ENCODE assay signal across 10 mouse cellular contexts in the genomic region with DNA sequence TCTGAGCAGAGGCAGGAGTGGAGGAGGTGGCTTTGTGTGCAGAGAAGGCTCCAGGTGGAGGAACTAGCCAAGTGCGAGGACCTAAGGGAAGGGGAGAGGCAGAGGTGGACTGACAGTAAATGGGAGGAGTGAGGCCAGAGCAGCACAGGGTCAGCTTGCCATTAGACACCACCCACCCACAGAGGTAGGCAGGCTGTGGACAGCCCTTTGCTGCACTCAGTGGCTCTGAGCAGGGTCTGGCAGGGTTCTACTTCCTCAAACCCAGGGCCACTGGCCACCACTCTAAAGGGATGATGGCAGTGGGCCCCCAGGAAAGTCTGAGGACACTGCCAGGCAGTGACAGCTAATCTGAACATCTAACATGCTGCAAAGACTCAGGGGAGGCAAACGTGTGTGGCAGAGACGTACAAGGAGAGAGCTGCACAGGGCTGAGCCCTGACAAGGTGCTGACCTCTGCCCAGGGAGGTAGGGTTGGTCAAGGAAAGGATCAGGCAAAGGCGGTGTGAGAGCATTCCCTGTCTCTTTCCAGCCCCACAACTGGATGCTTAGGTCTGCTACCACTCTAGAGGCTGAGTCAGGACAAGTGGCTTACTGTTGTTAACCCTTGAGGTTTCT. TPM values are rescaled to one million over a fixed set of nuclear protein-coding genes. Genes with fewer than 3 reads are reported as not detected.
A peak's percentile ranks its signal among the peaks of the same experiment; 100 is the strongest.
DNase-seq lines count a peak whose midpoint lies in the region; ATAC-seq lines count a peak whose summit lies in the region.
"Had no signal": no experiment of that assay in that cellular context is flagged by ENCODE, and none has a peak within 500 bp of the region (broad histone marks: within the 10 kb centered on the region; RNA-seq: fewer than 3 reads in every experiment).

No protein-coding gene starts in this region.

- H3K4me1 ChIP-seq in midbrain, embryonic 13.5 days (replicated peaks) = peaks cover 43% of the 10 kb centered on the region
- peaks cover 44% of the 10 kb centered on the region for H3K4me1 ChIP-seq in midbrain, embryonic 10.5 days
- peaks cover 52% of the 10 kb centered on the region for H3K4me1 ChIP-seq in limb, embryonic 10.5 days
- peaks cover 48% of the 10 kb centered on the region for H3K4me1 ChIP-seq in stomach, embryonic 15.5 days

- no peak for ATAC-seq in midbrain, embryonic 13.5 days
- no peak for ATAC-seq in stomach, embryonic 15.5 days (ENCODE audit: insufficient read depth, low FRiP score, low read depth)

- peak; percentile 94 for DNase-seq in heart, adult 11 months
- DNase-seq in heart, adult 18-20 months = no peak
- DNase-seq in midbrain, embryonic 10.5 days (ENCODE audit: low spot score) = no peak
- DNase-seq in limb, embryonic 10.5 days (ENCODE audit: low spot score) = no peak
- no peak for DNase-seq in adrenal gland, adult (ENCODE audit: inconsistent age in 2 of 2, low spot score in 1 of 2)
- DNase-seq in cerebellum, postnatal 25 days = no peak

- H3K9me3 ChIP-seq in midbrain, embryonic 13.5 days = no peaks in the 10 kb centered on the region
- H3K9me3 ChIP-seq in midbrain, embryonic 10.5 days (replicated peaks) = no peaks in the 10 kb centered on the region
- H3K9me3 ChIP-seq in limb, embryonic 10.5 days (replicated peaks) = no peaks in the 10 kb centered on the region
- H3K9me3 ChIP-seq in stomach, embryonic 15.5 days = no peaks in the 10 kb centered on the region

- H3K36me3 ChIP-seq in midbrain, embryonic 13.5 days = peaks cover 67% of the 10 kb centered on the region
- H3K36me3 ChIP-seq in midbrain, embryonic 10.5 days = peaks cover 77% of the 10 kb centered on the region
- H3K36me3 ChIP-seq in limb, embryonic 10.5 days = peaks cover 77% of the 10 kb centered on the region
- peaks cover 36% of the 10 kb centered on the region for H3K36me3 ChIP-seq in stomach, embryonic 15.5 days

- H3K4me2 ChIP-seq in midbrain, embryonic 13.5 days (replicated peaks) = no peak overlapping the region
- H3K4me2 ChIP-seq in stomach, embryonic 15.5 days = peak overlapping the region; percentile 88

- no peaks in the 10 kb centered on the region for H3K27me3 ChIP-seq in midbrain, embryonic 13.5 days
- peaks cover 18% of the 10 kb centered on the region for H3K27me3 ChIP-seq in midbrain, embryonic 10.5 days (ENCODE audit: low read depth, poor library complexity, severe bottlenecking)
- H3K27me3 ChIP-seq in limb, embryonic 10.5 days (ENCODE audit: low read depth, poor library complexity, severe bottlenecking) = no peaks in the 10 kb centered on the region
- no peaks in the 10 kb centered on the region for H3K27me3 ChIP-seq in stomach, embryonic 15.5 days (replicated peaks)

- WGBS in midbrain, embryonic 13.5 days = 76% methylated on average over 4 of the region's 4 CpGs
- 74% methylated on average over 4 of the region's 4 CpGs for WGBS in midbrain, embryonic 10.5 days
- 75% methylated on average over 4 of the region's 4 CpGs for WGBS in limb, embryonic 10.5 days
- WGBS in stomach, embryonic 15.5 days = 61% methylated on average over 4 of the region's 4 CpGs

- no peak overlapping the region for H3K27ac ChIP-seq in midbrain, embryonic 13.5 days
- no peak overlapping the region for H3K27ac ChIP-seq in midbrain, embryonic 10.5 days (replicated peaks)
- H3K27ac ChIP-seq in limb, embryonic 10.5 days = peak overlapping the region; percentile 61; the same call in 1 of the 2 replicates
- H3K27ac ChIP-seq in stomach, embryonic 15.5 days = peak overlapping the region; percentile 81; the same call in 1 of the 2 replicates

- H3K9ac ChIP-seq in midbrain, embryonic 13.5 days (replicated peaks) = 0 out of 2 replicates have a peak overlapping the region, but pooled peaks have one; percentile 3
- peak overlapping the region; percentile 38; the same call in 1 of the 2 replicates for H3K9ac ChIP-seq in stomach, embryonic 15.5 days

- H3K4me3 ChIP-seq in midbrain, embryonic 13.5 days (replicated peaks) = no peak overlapping the region
- no peak overlapping the region for H3K4me3 ChIP-seq in midbrain, embryonic 10.5 days
- peak overlapping the region; percentile 97 for H3K4me3 ChIP-seq in limb, embryonic 10.5 days
- peak overlapping the region; percentile 89 for H3K4me3 ChIP-seq in stomach, embryonic 15.5 days (replicated peaks)

RNA-seq across cellular contexts. Expression of gene Ehbp1l1, which starts 2.1 kb away (rescaled TPM):
- 100 to 1,000 TPM; 134 to 144 TPM for total RNA-seq in heart, adult 18-20 months (2021)
- 8.9 and 10.5 TPM in 2 replicates for polyA plus RNA-seq in midbrain, embryonic 13.5 days (2015; fragmentation: Nextera tagmentation; extraction: Ambion mirVana)
- 9.3 and 9.5 TPM in 2 replicates for polyA plus RNA-seq in midbrain, embryonic 10.5 days (2016; fragmentation: Nextera tagmentation; extraction: Ambion mirVana)
- 8.4 and 9.2 TPM in 2 replicates for polyA plus RNA-seq in limb, embryonic 10.5 days (2016; fragmentation: Nextera tagmentation; extraction: Ambion mirVana)
- 45.0 and 50.0 TPM in 2 replicates for polyA plus RNA-seq in stomach, embryonic 15.5 days (2015; fragmentation: Nextera tagmentation; extraction: Ambion mirVana)

RNA-seq across cellular contexts. Expression of gene Fam89b, which starts 5.4 kb away (rescaled TPM):
- total RNA-seq in heart, adult 18-20 months (2021) = 10 to 100 TPM; 21.6 to 26.0 TPM
- 179 and 197 TPM in 2 replicates for polyA plus RNA-seq in midbrain, embryonic 13.5 days (2015; fragmentation: Nextera tagmentation; extraction: Ambion mirVana)
- polyA plus RNA-seq in midbrain, embryonic 10.5 days (2016; fragmentation: Nextera tagmentation; extraction: Ambion mirVana) = 141 and 160 TPM in 2 replicates
- polyA plus RNA-seq in limb, embryonic 10.5 days (2016; fragmentation: Nextera tagmentation; extraction: Ambion mirVana) = 158 TPM in 2 replicates
- polyA plus RNA-seq in stomach, embryonic 15.5 days (2015; fragmentation: Nextera tagmentation; extraction: Ambion mirVana) = 76.4 and 81.5 TPM in 2 replicates

RNA-seq across cellular contexts. Expression of gene Ltbp3, which starts 16.7 kb away (rescaled TPM):
- total RNA-seq in heart, adult 18-20 months (2021) = 10 to 100 TPM; 30.4 to 35.5 TPM
- polyA plus RNA-seq in midbrain, embryonic 13.5 days (2015; fragmentation: Nextera tagmentation; extraction: Ambion mirVana) = 7.1 and 9.5 TPM in 2 replicates
- polyA plus RNA-seq in midbrain, embryonic 10.5 days (2016; fragmentation: Nextera tagmentation; extraction: Ambion mirVana) = 2.9 and 3.1 TPM in 2 replicates
- polyA plus RNA-seq in limb, embryonic 10.5 days (2016; fragmentation: Nextera tagmentation; extraction: Ambion mirVana) = 2.2 and 3.4 TPM in 2 replicates
- 27.1 and 30.6 TPM in 2 replicates for polyA plus RNA-seq in stomach, embryonic 15.5 days (2015; fragmentation: Nextera tagmentation; extraction: Ambion mirVana)

RNA-seq across cellular contexts. Expression of gene Kcnk7, which starts 19.9 kb away (rescaled TPM):
- total RNA-seq in heart, adult 18-20 months (2021) = not detected
- 0.15 TPM in 1 of 2 replicates, not detected in the other for polyA plus RNA-seq in midbrain, embryonic 13.5 days (2015; fragmentation: Nextera tagmentation; extraction: Ambion mirVana)
- 0.20 TPM in 1 of 2 replicates, not detected in the other for polyA plus RNA-seq in midbrain, embryonic 10.5 days (2016; fragmentation: Nextera tagmentation; extraction: Ambion mirVana)
- polyA plus RNA-seq in limb, embryonic 10.5 days (2016; fragmentation: Nextera tagmentation; extraction: Ambion mirVana) = not detected in 2 replicates
- 0.52 and 1.3 TPM in 2 replicates for polyA plus RNA-seq in stomach, embryonic 15.5 days (2015; fragmentation: Nextera tagmentation; extraction: Ambion mirVana)
- total RNA-seq: adrenal gland, postnatal 36 days; layer of hippocampus, adult 18-20 months had no signal

RNA-seq across cellular contexts. Expression of gene Pcnx3, which starts 35.3 kb away (rescaled TPM):
- 10 to 100 TPM; 17.3 to 18.4 TPM for total RNA-seq in heart, adult 18-20 months (2021)
- 25.6 and 29.1 TPM in 2 replicates for polyA plus RNA-seq in midbrain, embryonic 13.5 days (2015; fragmentation: Nextera tagmentation; extraction: Ambion mirVana)
- 22.8 and 25.6 TPM in 2 replicates for polyA plus RNA-seq in midbrain, embryonic 10.5 days (2016; fragmentation: Nextera tagmentation; extraction: Ambion mirVana)
- 31.6 and 34.3 TPM in 2 replicates for polyA plus RNA-seq in limb, embryonic 10.5 days (2016; fragmentation: Nextera tagmentation; extraction: Ambion mirVana)
- 17.7 and 19.3 TPM in 2 replicates for polyA plus RNA-seq in stomach, embryonic 15.5 days (2015; fragmentation: Nextera tagmentation; extraction: Ambion mirVana)

Comparison
In these comparisons a context has a peak if more than half of its experiments do, and no peak if none do; other contexts are left out.
1. H3K27ac ChIP-seq: peak in limb, embryonic 10.5 days (single experiment) and stomach, embryonic 15.5 days (single experiment); none in midbrain, embryonic 13.5 days (single experiment) and midbrain, embryonic 10.5 days (single experiment).
2. H3K4me3 ChIP-seq: peak in limb, embryonic 10.5 days (single experiment) and stomach, embryonic 15.5 days (single experiment); none in midbrain, embryonic 13.5 days (single experiment) and midbrain, embryonic 10.5 days (single experiment).